Mouse (Mus musculus): ENCODE results near the gene Layn.

- no peak for TF ChIP-seq CTCF (conservative IDR thresholded peaks at IDR 0.05; ENCODE audit: low read length)
- no peak for TF ChIP-seq POU5F1 (IDR thresholded peaks at IDR 0.05; ENCODE audit: borderline replicate concordance, low read length)
Observed at GRCm38 (mm10) chr9:51102963-51103807, 26.3 kb upstream of the Layn start.

All from E14TG2a.4 (cell line).